Comparison of ENCODE assay signal across 12 mouse cellular contexts in the genomic region with DNA sequence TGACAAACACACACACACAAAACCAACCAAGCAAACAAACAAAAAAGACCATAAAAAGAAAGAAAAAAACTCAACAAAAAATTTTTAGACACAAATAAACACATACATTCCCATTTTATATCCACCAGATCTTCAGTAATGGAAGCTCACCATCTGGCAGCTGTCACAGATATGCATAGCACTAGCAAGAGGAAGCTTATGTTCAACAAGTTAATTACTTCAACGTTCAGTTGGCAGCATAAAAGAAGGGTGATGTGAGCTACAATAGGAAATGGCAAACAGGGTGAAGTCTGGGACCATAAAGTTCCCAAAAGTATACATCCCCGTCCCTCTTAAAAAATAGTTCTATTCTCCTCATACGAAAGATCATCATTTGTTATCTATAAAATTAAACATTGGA.
"Had no signal": no experiment of that assay in that cellular context is flagged by ENCODE, and none has a peak within 500 bp of the region (broad histone marks: within the 10 kb centered on the region; RNA-seq: fewer than 3 reads in every experiment).

No protein-coding gene starts in this region.

- H3K27ac ChIP-seq: kidney, postnatal 0 days; limb, embryonic 13.5 days; liver, embryonic 14.5 days; midbrain, embryonic 12.5 days had no signal

- H3K9ac ChIP-seq: limb, embryonic 13.5 days; liver, embryonic 14.5 days; midbrain, embryonic 12.5 days had no signal

- H3K36me3 ChIP-seq: limb, embryonic 13.5 days; midbrain, embryonic 12.5 days had no signal

- ATAC-seq: midbrain, embryonic 16.5 days had no signal

- H3K27me3 ChIP-seq: limb, embryonic 13.5 days; midbrain, embryonic 12.5 days had no signal

- DNase-seq: kidney, adult 9 months; kidney, postnatal 36 days; left cerebral cortex, postnatal 4 days; lung, adult 18-20 months; spleen, adult 18-20 months; thymus, adult 18-20 months; thymus, postnatal 14 days had no signal

- H3K4me1 ChIP-seq: limb, embryonic 13.5 days had no signal

- H3K4me3 ChIP-seq: limb, embryonic 13.5 days; midbrain, embryonic 12.5 days had no signal

- H3K9me3 ChIP-seq: limb, embryonic 13.5 days; midbrain, embryonic 12.5 days had no signal

- H3K4me2 ChIP-seq: limb, embryonic 13.5 days; midbrain, embryonic 12.5 days had no signal
